Mouse (Mus musculus) T-helper 1 cell (primary cell): ENCODE data around the gene Ctnna3.
"Not testable (repeated sequence)": the region's sequence is repeated elsewhere in the genome, so short reads cannot be mapped to it uniquely, and the experiment has no call there.

Experiments
- in situ Hi-C: fragments of 300-600 bp; cut with MboI, MseI; formaldehyde crosslinking; loops from one replicate; pipeline ENCODE4 v1.15.1; 2025; ENCODE audit warnings: high pct_unique_total_duplicates

Ctnna3 gene

GRCm38 (mm10) chr10:63429785-63430305, at the start of gene Ctnna3:
Ctnna3 (plus strand) TSS chr10:63430098.
- in situ Hi-C loops: loop anchor here (10.0 kb wide), 2 partner anchors 85 to 875 kb away; no protein-coding TSS in a partner anchor

GRCm38 (mm10) chr10:63381498-63382280, 48.2 kb upstream of the Ctnna3 start, which contains the start of gene Sirt1:
Sirt1 (minus strand) TSS chr10:63381704.
- in situ Hi-C loops: no loop called here

GRCm38 (mm10) chr10:63382372-63383279, 47.3 kb upstream of the Ctnna3 start, which contains the start of gene Dnajc12:
Dnajc12 (plus strand) TSS chr10:63382443.
- in situ Hi-C loops: no loop called here

GRCm38 (mm10) chr10:63385897-63386296, 44.0 kb upstream of the Ctnna3 start:
- in situ Hi-C loops: not testable (repeated sequence)

GRCm38 (mm10) chr10:63386444-63386843, 43.5 kb upstream of the Ctnna3 start:
- in situ Hi-C loops: no loop called here

GRCm38 (mm10) chr10:63386991-63387390, 42.9 kb upstream of the Ctnna3 start:
- in situ Hi-C loops: no loop called here

- in situ Hi-C loops: no loop called here
These were observed 41.0 kb upstream of the Ctnna3 start for GRCm38 (mm10) chr10:63388948-63389347.

GRCm38 (mm10) chr10:63396963-63397362, 32.9 kb upstream of the Ctnna3 start:
- in situ Hi-C loops: no loop called here

- in situ Hi-C loops: no loop called here
These were observed 27.0 kb upstream of the Ctnna3 start for GRCm38 (mm10) chr10:63402731-63403504.

- in situ Hi-C loops: no loop called here
These were observed 26.3 kb upstream of the Ctnna3 start for GRCm38 (mm10) chr10:63403636-63404035.

GRCm38 (mm10) chr10:63410162-63410956, 19.5 kb upstream of the Ctnna3 start:
- in situ Hi-C loops: no loop called here

GRCm38 (mm10) chr10:63411674-63412073, 18.2 kb upstream of the Ctnna3 start:
- in situ Hi-C loops: not testable (repeated sequence)

- in situ Hi-C loops: no loop called here
These were observed 17.1 kb upstream of the Ctnna3 start for GRCm38 (mm10) chr10:63412756-63413155.

- in situ Hi-C loops: no loop called here
These were observed 14.6 kb upstream of the Ctnna3 start for GRCm38 (mm10) chr10:63415287-63415686.

GRCm38 (mm10) chr10:63415850-63416249, 14.0 kb upstream of the Ctnna3 start:
- in situ Hi-C loops: no loop called here

GRCm38 (mm10) chr10:63417061-63417460, 12.8 kb upstream of the Ctnna3 start:
- in situ Hi-C loops: no loop called here

- in situ Hi-C loops: loop anchor here (10.0 kb wide), 2 partner anchors 77 to 867 kb away; no protein-coding TSS in a partner anchor
These were observed 7.9 kb upstream of the Ctnna3 start, which contains the start of gene Gm7075 for GRCm38 (mm10) chr10:63421739-63422735. Gm7075 (minus strand) TSS chr10:63421789.

GRCm38 (mm10) chr10:63422736-63422992, 7.2 kb upstream of the Ctnna3 start:
- in situ Hi-C loops: loop anchor here (10.0 kb wide), 2 partner anchors 78 to 868 kb away; no protein-coding TSS in a partner anchor
